Mouse (Mus musculus) forebrain, embryonic 12.5 days (tissue): Measurements from ENCODE around the gene Pagr1a. TPM values are rescaled to one million over a fixed set of nuclear protein-coding genes. Genes with fewer than 3 reads are reported as not detected.

Source experiments
- ATAC-seq: fragments of 200-750 bp; cut with Nextera tagmentation; 2 replicates; pipeline ENCODE4 v1.8.0; 2017; ENCODE audit warnings: moderate TSS enrichment; ENCODE audit not compliant: low FRiP score
- H3K27ac ChIP-seq: fragments of 300-500 bp; sonication (generic); 2 replicates; pipeline ENCODE4 v1.5.1; 2016; ENCODE audit warnings: mild to moderate bottlenecking
- H3K27me3 ChIP-seq: fragments of 300-500 bp; sonication (generic); 2 replicates; pipeline ENCODE4 v1.6.1; 2016; ENCODE audit warnings: mild to moderate bottlenecking
- H3K36me3 ChIP-seq: fragments of 300-500 bp; sonication (generic); replicated peaks from 2 replicates; pipeline ENCODE4 v1.6.1; 2016; ENCODE audit warnings: mild to moderate bottlenecking
- H3K4me1 ChIP-seq: fragments of 300-500 bp; sonication (generic); 2 replicates; pipeline ENCODE4 v1.6.1; 2016
- H3K4me2 ChIP-seq: fragments of 300-500 bp; sonication (generic); 2 replicates; pipeline ENCODE4 v1.6.1; 2016; ENCODE audit warnings: mild to moderate bottlenecking, moderate library complexity
- H3K4me3 ChIP-seq: fragments of 300-500 bp; sonication (generic); replicated peaks from 2 replicates; pipeline ENCODE4 v1.5.1; 2016; ENCODE audit warnings: mild to moderate bottlenecking
- H3K9ac ChIP-seq: fragments of 300-500 bp; sonication (generic); 2 replicates; pipeline ENCODE4 v1.6.1; 2016; ENCODE audit warnings: mild to moderate bottlenecking
- H3K9me3 ChIP-seq: fragments of 300-500 bp; sonication (generic); 2 replicates; pipeline ENCODE4 v1.6.1; 2016
- WGBS: fragments of 180-500 bp; shearing (Covaris S2); methylation state at CpG from one replicate; pipeline ENCODE4 v1.1.7; 2016; 5-methylcytosine and 5-hydroxymethylcytosine counted together
- microRNA-seq: library from miRNA; unstranded; fragments of <30 nt; microRNA quantifications from one replicate; pipeline ENCODE4, GENCODE M21; 2017
- polyA plus RNA-seq: library from polyadenylated mRNA; unstranded; fragments of >200 nt; fragmentation: Nextera tagmentation; extraction: Ambion mirVana; gene quantifications from 2 replicates; pipeline ENCODE4 v1.2.1, GENCODE M21; 2016

Pagr1a gene
- polyA plus RNA-seq, 1 experiment from 2014 or later: 66.8 TPM

- Histone ChIP-seq H3K27ac (no peak overlapping the region), H3K9ac (no peak overlapping the region), H3K4me1 (peaks cover 5% of the 10 kb centered on the region), H3K4me2 (no peak overlapping the region), H3K4me3 (no peak overlapping the region), H3K36me3 (peaks cover 28% of the 10 kb centered on the region), H3K27me3 (no peaks in the 10 kb centered on the region), H3K9me3 (no peaks in the 10 kb centered on the region)
- ATAC-seq: no peak
- 90% methylated on average over 4 of the region's 4 CpGs for WGBS
Observed at GRCm38 (mm10) chr7:126982054-126982453, 35.1 kb downstream of the Pagr1a start.

DNA sequence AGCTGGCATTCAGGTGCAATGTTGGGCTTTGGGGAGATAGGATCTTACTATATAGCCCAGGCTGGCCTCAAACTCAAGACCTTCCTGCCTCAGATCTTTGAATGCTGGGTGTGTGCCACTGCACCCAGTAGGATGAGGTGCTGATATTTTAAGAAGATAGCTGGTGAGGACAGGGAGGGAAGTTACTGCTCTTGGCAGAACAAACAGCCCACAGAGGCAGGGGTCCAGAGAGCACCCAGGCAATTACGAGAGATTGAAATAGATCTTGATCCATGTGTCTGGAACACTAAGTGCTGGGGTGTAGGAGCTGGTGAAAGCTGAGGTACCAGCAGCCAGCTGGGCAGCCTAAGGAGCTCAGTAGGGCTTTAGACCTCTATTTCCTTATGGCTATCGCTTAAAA is 35.6 kb downstream of the Pagr1a start:
- ATAC-seq: no peak
- Histone ChIP-seq H3K9ac (no peak overlapping the region), H3K27me3 (no peaks in the 10 kb centered on the region), H3K9me3 (no peaks in the 10 kb centered on the region), H3K4me3 (no peak overlapping the region), H3K4me2 (no peak overlapping the region), H3K4me1 (peaks cover 8% of the 10 kb centered on the region), H3K27ac (no peak overlapping the region), H3K36me3 (peaks cover 28% of the 10 kb centered on the region)
- WGBS: 89% methylated on average over 2 of the region's 2 CpGs

DNA sequence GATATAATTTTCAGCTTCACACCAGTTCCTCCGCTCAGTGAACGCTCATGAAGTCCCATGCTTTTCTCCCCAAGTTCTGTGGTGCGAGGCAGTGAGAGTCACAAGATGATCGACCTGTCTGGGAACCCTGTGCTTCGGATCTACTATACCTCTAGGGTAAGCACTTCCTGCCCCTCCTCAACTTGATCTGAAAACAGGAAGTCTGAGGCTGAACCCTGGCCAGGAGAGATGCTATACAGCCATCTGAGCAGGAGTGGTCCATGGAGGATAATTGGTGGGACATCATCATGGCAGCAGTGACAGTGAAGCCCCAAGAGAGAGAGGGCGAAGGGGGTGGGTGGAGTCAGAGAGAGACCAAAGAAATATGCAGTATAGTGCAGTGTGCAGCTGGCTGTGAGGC is 38.3 kb downstream of the Pagr1a start:
- no peak overlapping the region for H3K4me2 ChIP-seq
- H3K27ac ChIP-seq: no peak overlapping the region
- no peak for ATAC-seq
- no peak overlapping the region for H3K9ac ChIP-seq
- no peaks in the 10 kb centered on the region for H3K9me3 ChIP-seq
- H3K4me1 ChIP-seq: peaks cover 11% of the 10 kb centered on the region
- peaks cover 28% of the 10 kb centered on the region for H3K36me3 ChIP-seq
- no peaks in the 10 kb centered on the region for H3K27me3 ChIP-seq
- no peak overlapping the region for H3K4me3 ChIP-seq
- 94% methylated on average over 6 of the region's 6 CpGs for WGBS

DNA sequence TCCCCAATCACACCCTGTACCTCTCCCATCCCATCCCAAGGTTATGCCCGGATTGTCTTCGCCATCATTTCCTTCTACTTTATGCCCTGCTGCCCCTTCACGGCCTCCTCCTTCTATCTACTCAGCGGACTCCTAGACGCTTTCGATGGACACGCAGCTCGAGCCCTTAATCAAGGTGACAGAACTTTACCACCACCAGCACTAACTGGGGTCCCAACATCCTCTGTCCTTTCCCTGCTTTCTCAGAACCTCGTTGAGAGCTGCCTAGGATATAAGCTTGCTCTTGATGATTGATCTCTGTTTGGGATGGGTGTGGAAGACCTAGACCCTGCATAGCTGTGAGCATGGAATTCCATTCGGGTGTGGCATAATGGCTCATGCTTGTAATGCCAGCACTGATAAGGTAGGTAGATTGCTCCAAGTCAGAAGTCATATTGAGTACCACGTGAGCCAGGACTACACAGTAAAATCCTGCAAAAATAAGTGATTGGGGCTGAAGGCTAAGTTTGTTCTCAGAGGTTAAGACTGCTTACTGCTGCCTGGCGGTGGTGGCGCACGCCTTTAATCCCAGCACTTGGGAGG is 40.2 kb downstream of the Pagr1a start:
- H3K9me3 ChIP-seq: no peaks in the 10 kb centered on the region
- H3K27ac ChIP-seq: peak overlapping the region; percentile 95
- peak overlapping the region; percentile 98 for H3K9ac ChIP-seq
- H3K36me3 ChIP-seq: peaks cover 28% of the 10 kb centered on the region
- H3K27me3 ChIP-seq: no peaks in the 10 kb centered on the region
- WGBS: 31% methylated on average over 14 of the region's 14 CpGs
- H3K4me2 ChIP-seq: peak overlapping the region; percentile 80
- H3K4me3 ChIP-seq: peak overlapping the region; percentile 100
- H3K4me1 ChIP-seq: peaks cover 11% of the 10 kb centered on the region
- no peak for ATAC-seq

DNA sequence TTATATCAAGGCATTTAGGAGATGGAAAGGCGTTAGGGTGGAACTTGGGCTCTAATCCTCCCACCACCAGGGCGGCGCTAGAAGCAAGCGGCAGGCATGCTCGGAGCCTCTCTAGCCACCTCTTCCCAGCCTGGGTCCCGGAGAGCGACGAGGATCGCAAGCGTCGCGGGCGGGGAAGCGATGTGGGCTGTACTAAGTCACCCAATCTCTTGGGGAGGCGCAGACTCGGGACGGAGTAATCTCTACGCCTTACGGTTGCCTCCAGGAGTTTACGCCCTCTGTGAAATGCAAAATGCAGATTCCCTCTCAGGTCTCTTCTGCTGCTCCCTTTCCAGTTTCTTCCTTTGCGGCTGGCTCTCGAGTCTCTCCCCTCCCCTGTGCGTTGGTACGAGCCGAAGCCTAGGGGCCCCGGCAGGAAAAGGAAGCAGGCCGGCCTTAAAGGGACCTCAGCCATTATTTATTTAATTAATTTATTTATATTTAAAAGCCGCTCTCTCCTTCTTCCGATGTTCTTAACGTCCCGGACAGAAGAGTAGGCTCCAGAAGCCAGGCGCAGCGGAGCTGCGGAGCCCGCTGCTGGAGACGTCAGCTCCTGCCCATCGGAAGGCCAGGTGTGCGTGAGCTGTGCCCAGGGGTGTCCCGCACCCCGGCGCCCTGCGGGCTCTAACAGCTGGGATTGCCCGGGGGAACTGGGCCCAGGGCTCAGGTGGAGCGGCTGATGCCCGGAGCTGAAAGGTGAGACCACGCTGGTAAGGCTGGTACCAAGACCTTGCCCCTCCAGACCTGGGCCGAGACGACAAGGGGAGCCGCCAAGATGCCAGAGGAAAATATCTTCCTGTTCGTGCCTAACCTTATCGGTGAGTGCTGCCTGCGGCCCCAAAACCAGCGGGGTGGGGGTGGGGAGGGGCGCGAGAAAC is 40.9 kb downstream of the Pagr1a start, which contains the start of gene Cdiptos:
Gene Cdiptos, minus strand, starts transcription at position 149 of the 917 bp plus-strand sequence.
- WGBS: under 1% methylated on average over 55 of the region's 55 CpGs

GRCm38 (mm10) chr7:126975893-126975949 is 41.4 kb downstream of the Pagr1a start, which contains the start of gene Cdipt:
TSS of gene Cdipt (plus strand) at chr7:126975914.
- Histone ChIP-seq H3K4me1 (peaks cover 11% of the 10 kb centered on the region), H3K4me2 (peak within 1 kb of the TSS; percentile 80), H3K27me3 (no peaks in the 10 kb centered on the region), H3K36me3 (peaks cover 28% of the 10 kb centered on the region), H3K4me3 (peak within 1 kb of the TSS; percentile 100), H3K9me3 (no peaks in the 10 kb centered on the region), H3K27ac (peak within 1 kb of the TSS; percentile 95), H3K9ac (peak within 1 kb of the TSS; percentile 98)
- ATAC-seq: no peak
- 0% methylated on average over 1 of the region's 1 CpGs for WGBS

More for the DNA sequence above, 40.9 kb downstream of the Pagr1a start, which contains the start of gene Cdiptos:
- peak; percentile 95 for ATAC-seq
- Histone ChIP-seq H3K9ac (peak within 1 kb of the TSS; percentile 98), H3K9me3 (no peaks in the 10 kb centered on the region), H3K27ac (peak within 1 kb of the TSS; percentile 95), H3K4me3 (peak within 1 kb of the TSS; percentile 100), H3K36me3 (peaks cover 28% of the 10 kb centered on the region), H3K27me3 (no peaks in the 10 kb centered on the region), H3K4me2 (peak within 1 kb of the TSS; percentile 80), H3K4me1 (peaks cover 11% of the 10 kb centered on the region)

GRCm38 (mm10) chr7:126975493-126975892 is 41.7 kb downstream of the Pagr1a start:
- Histone ChIP-seq H3K36me3 (peaks cover 27% of the 10 kb centered on the region), H3K9ac (no peak overlapping the region), H3K27me3 (no peaks in the 10 kb centered on the region), H3K4me3 (peak overlapping the region; percentile 100), H3K27ac (no peak overlapping the region), H3K4me1 (peaks cover 11% of the 10 kb centered on the region), H3K4me2 (peak overlapping the region; percentile 80), H3K9me3 (no peaks in the 10 kb centered on the region)
- ATAC-seq: peak; percentile 51
- 13% methylated on average over 8 of the region's 8 CpGs for WGBS

GRCm38 (mm10) chr7:126967361-126967760 is 49.8 kb downstream of the Pagr1a start:
- Histone ChIP-seq H3K4me3 (no peak overlapping the region), H3K9me3 (no peaks in the 10 kb centered on the region), H3K9ac (no peak overlapping the region), H3K27ac (no peak overlapping the region), H3K36me3 (peaks cover 12% of the 10 kb centered on the region; the same call in 1 of the 2 replicates), H3K4me1 (0 out of 2 replicates have a peak, but pooled peaks cover 3% of the 10 kb centered on the region), H3K27me3 (peaks cover 19% of the 10 kb centered on the region), H3K4me2 (no peak overlapping the region)
- ATAC-seq: no peak
- WGBS: 63% methylated on average over 6 of the region's 6 CpGs

GRCm38 (mm10) chr7:126965568-126965967 is 51.6 kb downstream of the Pagr1a start:
- no peak overlapping the region for H3K4me3 ChIP-seq
- peaks cover 18% of the 10 kb centered on the region; the same call in 1 of the 2 replicates for H3K36me3 ChIP-seq
- H3K4me1 ChIP-seq: 0 out of 2 replicates have a peak, but pooled peaks cover 3% of the 10 kb centered on the region
- ATAC-seq: no peak
- no peak overlapping the region for H3K9ac ChIP-seq
- no peaks in the 10 kb centered on the region for H3K9me3 ChIP-seq
- 71% methylated on average over 3 of the region's 3 CpGs for WGBS
- H3K4me2 ChIP-seq: no peak overlapping the region
- no peak overlapping the region for H3K27ac ChIP-seq
- peaks cover 31% of the 10 kb centered on the region for H3K27me3 ChIP-seq

Small RNA genes within 50 kb of the gene (microRNA-seq; reads per million reads assigned to microRNA genes)
- not detected for gene Gm44343

Other genes with a start within 250 kb of the Pagr1a start
- 91.8 and 92.7 TPM in 2 replicates for gene Ypel3, start 240.4 kb downstream of the Pagr1a start, polyA plus RNA-seq
- 0.33 and 0.56 TPM in 2 replicates for gene Tbx6, start 235.9 kb downstream of the Pagr1a start, polyA plus RNA-seq
- 310 and 320 TPM in 2 replicates for gene Ppp4c, start 224.9 kb downstream of the Pagr1a start, polyA plus RNA-seq
- 16.2 and 17.6 TPM in 2 replicates for gene Fam57b, start 219.7 kb downstream of the Pagr1a start, polyA plus RNA-seq
- gene 4930451I11Rik, start 185.7 kb downstream of the Pagr1a start, polyA plus RNA-seq: not detected in 2 replicates
- gene Doc2a, start 169.9 kb downstream of the Pagr1a start, polyA plus RNA-seq: 5.5 and 6.6 TPM in 2 replicates
- 53.3 TPM in 2 replicates for gene Hirip3, start 155.4 kb downstream of the Pagr1a start, polyA plus RNA-seq
- 96.5 and 108 TPM in 2 replicates for gene Ino80e, start 155.0 kb downstream of the Pagr1a start, polyA plus RNA-seq
- 60.9 and 65.4 TPM in 2 replicates for gene Taok2, start 132.6 kb downstream of the Pagr1a start, polyA plus RNA-seq
- 23.0 and 25.3 TPM in 2 replicates for gene Tmem219, start 94.4 kb downstream of the Pagr1a start, polyA plus RNA-seq
- gene Kctd13, start 88.5 kb downstream of the Pagr1a start, polyA plus RNA-seq: 45.3 and 46.4 TPM in 2 replicates
- gene Asphd1, start 67.8 kb downstream of the Pagr1a start, polyA plus RNA-seq: 1.5 TPM in 2 replicates
- gene Sez6l2, start 66.8 kb downstream of the Pagr1a start, polyA plus RNA-seq: 8.6 and 10.5 TPM in 2 replicates
- 78.9 and 79.6 TPM in 2 replicates for gene Cdipt, start 41.4 kb downstream of the Pagr1a start, polyA plus RNA-seq
- gene Cdiptos, start 41.3 kb downstream of the Pagr1a start, polyA plus RNA-seq: 0.86 and 2.0 TPM in 2 replicates
- gene Mvp, start 2.7 kb downstream of the Pagr1a start, polyA plus RNA-seq: 4.2 and 4.6 TPM in 2 replicates
- 0.38 and 0.56 TPM in 2 replicates for gene Pagr1b, start 868 bp downstream of the Pagr1a start, polyA plus RNA-seq
- gene Gm42742, start 3.7 kb upstream of the Pagr1a start, polyA plus RNA-seq: 53.3 and 75.4 TPM in 2 replicates
- 5.0 and 6.5 TPM in 2 replicates for gene Prrt2, start 3.9 kb upstream of the Pagr1a start, polyA plus RNA-seq
- gene Maz, start 9.7 kb upstream of the Pagr1a start, polyA plus RNA-seq: 95.2 and 113 TPM in 2 replicates
- 163 and 170 TPM in 2 replicates for gene Kif22, start 25.1 kb upstream of the Pagr1a start, polyA plus RNA-seq
- not detected in 2 replicates for gene Zg16, start 70.0 kb upstream of the Pagr1a start, polyA plus RNA-seq
- 0.88 and 0.91 TPM in 2 replicates for gene AI467606, start 74.0 kb upstream of the Pagr1a start, polyA plus RNA-seq
- gene Qprt, start 104.9 kb upstream of the Pagr1a start, polyA plus RNA-seq: 2.0 and 2.4 TPM in 2 replicates
- 0.23 TPM in 1 of 2 replicates, not detected in the other for gene Spn, start 120.5 kb upstream of the Pagr1a start, polyA plus RNA-seq
- gene Cd2bp2, start 178.7 kb upstream of the Pagr1a start, polyA plus RNA-seq: 104 and 108 TPM in 2 replicates
- 30.8 and 34.3 TPM in 2 replicates for gene Tbc1d10b, start 191.1 kb upstream of the Pagr1a start, polyA plus RNA-seq
- gene Mylpf, start 191.5 kb upstream of the Pagr1a start, polyA plus RNA-seq: 9.2 and 10.1 TPM in 2 replicates
- 77.6 and 80.2 TPM in 2 replicates for gene Zfp553, start 215.7 kb upstream of the Pagr1a start, polyA plus RNA-seq
- gene Sept1, start 215.8 kb upstream of the Pagr1a start, polyA plus RNA-seq: 42.6 and 43.4 TPM in 2 replicates
- gene Zfp771, start 226.9 kb upstream of the Pagr1a start, polyA plus RNA-seq: 53.3 and 60.3 TPM in 2 replicates
- 208 and 224 TPM in 2 replicates for gene Dctpp1, start 243.4 kb upstream of the Pagr1a start, polyA plus RNA-seq